Mouse (Mus musculus) midbrain, embryonic 15.5 days (tissue): ENCODE measurements around the gene Morc2a. TPM values are rescaled to one million over a fixed set of nuclear protein-coding genes. Genes with fewer than 3 reads are reported as not detected.
"Not testable (repeated sequence)": the region's sequence is repeated elsewhere in the genome, so short reads cannot be mapped to it uniquely, and the experiment has no call there.

ENCODE experiments used
- ATAC-seq: fragments of 200-750 bp; cut with Nextera tagmentation; replicated peaks from 2 replicates; pipeline ENCODE4 v1.8.0; 2017; ENCODE audit warnings: moderate TSS enrichment
- H3K27ac ChIP-seq: fragments of 300-500 bp; sonication (generic); 2 replicates; pipeline ENCODE4 v1.5.1; 2015; ENCODE audit warnings: mild to moderate bottlenecking, inconsistent platforms
- H3K27me3 ChIP-seq: fragments of 300-500 bp; sonication (generic); replicated peaks from 2 replicates; pipeline ENCODE4 v1.6.1; 2015; ENCODE audit warnings: inconsistent platforms
- H3K36me3 ChIP-seq: fragments of 300-500 bp; sonication (generic); replicated peaks from 2 replicates; pipeline ENCODE4 v1.6.1; 2015; ENCODE audit warnings: inconsistent platforms
- H3K4me1 ChIP-seq: fragments of 300-500 bp; sonication (generic); 2 replicates; pipeline ENCODE4 v1.6.1; 2015; ENCODE audit warnings: inconsistent platforms
- H3K4me2 ChIP-seq: fragments of 300-500 bp; sonication (generic); 2 replicates; pipeline ENCODE4 v1.6.1; 2015; ENCODE audit warnings: inconsistent platforms, mild to moderate bottlenecking, moderate library complexity
- H3K4me3 ChIP-seq: fragments of 300-500 bp; sonication (generic); 2 replicates; pipeline ENCODE4 v1.5.1; 2015; ENCODE audit warnings: mild to moderate bottlenecking, inconsistent platforms
- H3K9ac ChIP-seq: fragments of 300-500 bp; sonication (generic); 2 replicates; pipeline ENCODE4 v1.6.1; 2015; ENCODE audit warnings: mild to moderate bottlenecking, inconsistent platforms
- H3K9me3 ChIP-seq: fragments of 300-500 bp; sonication (generic); 2 replicates; pipeline ENCODE4 v1.6.1; 2016; ENCODE audit warnings: inconsistent platforms
- WGBS: fragments of 180-500 bp; shearing (Covaris S2); methylation state at CpG from one replicate; pipeline ENCODE4 v1.1.7; 2015; ENCODE audit warnings: mixed read lengths; 5-methylcytosine and 5-hydroxymethylcytosine counted together
- polyA plus RNA-seq: library from polyadenylated mRNA; unstranded; fragments of >200 nt; fragmentation: Nextera tagmentation; extraction: Ambion mirVana; gene quantifications from 2 replicates; pipeline ENCODE4 v1.2.1, GENCODE M21; 2015

Morc2a gene
- polyA plus RNA-seq, result 39.5 and 42.5 TPM in 2 replicates

- peaks cover 32% of the 10 kb centered on the region for H3K4me1 ChIP-seq
- peaks cover 24% of the 10 kb centered on the region for H3K36me3 ChIP-seq
- H3K4me3 ChIP-seq, result peak within 1 kb of the TSS; percentile 70
- WGBS, result 1% methylated on average over 81 of the region's 81 CpGs
- peak within 1 kb of the TSS; percentile 96 for H3K27ac ChIP-seq
- H3K4me2 ChIP-seq, result peak within 1 kb of the TSS; percentile 84
- peak within 1 kb of the TSS; percentile 89 for H3K9ac ChIP-seq
- no peaks in the 10 kb centered on the region for H3K27me3 ChIP-seq
- ATAC-seq, result peak; percentile 98
- H3K9me3 ChIP-seq, result peaks cover 8% of the 10 kb centered on the region
These were observed at the start of gene Morc2a for GRCm38 (mm10) chr11:3648964-3649841. Gene Morc2a, plus strand, starts transcription at chr11:3649191.

- not testable (repeated sequence) for H3K9ac ChIP-seq, ATAC-seq
These were observed 47.0 kb upstream of the Morc2a start for GRCm38 (mm10) chr11:3601966-3602365.

GRCm38 (mm10) chr11:3602687-3603086 is 46.3 kb upstream of the Morc2a start:
- H3K36me3 ChIP-seq, H3K27me3 ChIP-seq, H3K4me2 ChIP-seq, H3K4me3 ChIP-seq, H3K9me3 ChIP-seq, ATAC-seq, H3K9ac ChIP-seq, H3K27ac ChIP-seq, H3K4me1 ChIP-seq: not testable (repeated sequence)
- 57% methylated on average over 2 of the region's 2 CpGs for WGBS

More at GRCm38 (mm10) chr11:3601966-3602365, 47.0 kb upstream of the Morc2a start:
- not testable (repeated sequence) for H3K9me3 ChIP-seq, H3K36me3 ChIP-seq, H3K4me3 ChIP-seq, H3K27me3 ChIP-seq, H3K4me1 ChIP-seq, H3K4me2 ChIP-seq, H3K27ac ChIP-seq
- 84% methylated on average over 1 of the region's 1 CpGs for WGBS

- no peak overlapping the region for H3K9ac ChIP-seq
- WGBS, result 82% methylated on average over 5 of the region's 5 CpGs
- no peak overlapping the region for H3K4me2 ChIP-seq
- ATAC-seq, result no peak
- no peaks in the 10 kb centered on the region for H3K4me1 ChIP-seq
- no peak overlapping the region for H3K4me3 ChIP-seq
- H3K9me3 ChIP-seq, result no peaks in the 10 kb centered on the region
- H3K27ac ChIP-seq, result no peak overlapping the region
- H3K27me3 ChIP-seq, result no peaks in the 10 kb centered on the region
- H3K36me3 ChIP-seq, result no peaks in the 10 kb centered on the region
These were observed 42.5 kb upstream of the Morc2a start for GRCm38 (mm10) chr11:3606456-3606855.

GRCm38 (mm10) chr11:3615576-3615975 is 33.4 kb upstream of the Morc2a start:
- WGBS, result 90% methylated on average over 4 of the region's 4 CpGs

GRCm38 (mm10) chr11:3622826-3623225 is 26.2 kb upstream of the Morc2a start:
- Histone ChIP-seq H3K4me2 (no peak overlapping the region), H3K27ac (no peak overlapping the region), H3K4me1 (no peaks in the 10 kb centered on the region), H3K9me3 (no peaks in the 10 kb centered on the region), H3K9ac (no peak overlapping the region), H3K4me3 (no peak overlapping the region), H3K27me3 (no peaks in the 10 kb centered on the region), H3K36me3 (no peaks in the 10 kb centered on the region)
- ATAC-seq, result no peak
- WGBS, result 78% methylated on average over 5 of the region's 5 CpGs

More at GRCm38 (mm10) chr11:3615576-3615975, 33.4 kb upstream of the Morc2a start:
- Histone ChIP-seq H3K36me3 (no peaks in the 10 kb centered on the region), H3K27ac (no peak overlapping the region), H3K9me3 (no peaks in the 10 kb centered on the region), H3K4me3 (no peak overlapping the region), H3K27me3 (no peaks in the 10 kb centered on the region), H3K9ac (no peak overlapping the region), H3K4me2 (no peak overlapping the region), H3K4me1 (no peaks in the 10 kb centered on the region)
- ATAC-seq, result no peak

GRCm38 (mm10) chr11:3624391-3625027 is 24.5 kb upstream of the Morc2a start:
- Histone ChIP-seq H3K9ac (no peak overlapping the region), H3K27me3 (no peaks in the 10 kb centered on the region; the same call in 1 of the 2 replicates), H3K36me3 (no peaks in the 10 kb centered on the region), H3K4me3 (no peak overlapping the region), H3K9me3 (no peaks in the 10 kb centered on the region), H3K4me2 (no peak overlapping the region), H3K27ac (no peak overlapping the region), H3K4me1 (peaks cover 11% of the 10 kb centered on the region)
- WGBS, result 79% methylated on average over 4 of the region's 4 CpGs
- no peak for ATAC-seq

GRCm38 (mm10) chr11:3628999-3629491 is 19.9 kb upstream of the Morc2a start:
- Histone ChIP-seq H3K9me3 (no peaks in the 10 kb centered on the region), H3K27me3 (no peaks in the 10 kb centered on the region; the same call in 1 of the 2 replicates), H3K4me3 (peak overlapping the region; percentile 47), H3K36me3 (no peaks in the 10 kb centered on the region), H3K4me2 (peak overlapping the region; percentile 94), H3K27ac (no peak overlapping the region), H3K9ac (peak overlapping the region; percentile 48), H3K4me1 (peaks cover 11% of the 10 kb centered on the region)
- WGBS, result 2% methylated on average over 32 of the region's 32 CpGs
- no peak for ATAC-seq

- WGBS, result 87% methylated on average over 8 of the region's 8 CpGs
- not testable (repeated sequence) for H3K27ac ChIP-seq, ATAC-seq, H3K36me3 ChIP-seq, H3K4me3 ChIP-seq, H3K4me2 ChIP-seq, H3K9me3 ChIP-seq, H3K9ac ChIP-seq, H3K27me3 ChIP-seq
- peaks cover 11% of the 10 kb centered on the region for H3K4me1 ChIP-seq
These were observed 15.7 kb upstream of the Morc2a start for GRCm38 (mm10) chr11:3633269-3633668.

- peak overlapping the region; percentile 70 for H3K4me3 ChIP-seq
- no peak overlapping the region for H3K27ac ChIP-seq
- H3K4me1 ChIP-seq, result peaks cover 32% of the 10 kb centered on the region
- WGBS, result 91% methylated on average over 5 of the region's 5 CpGs
- no peak for ATAC-seq
- no peaks in the 10 kb centered on the region for H3K27me3 ChIP-seq
- peak overlapping the region; percentile 84 for H3K4me2 ChIP-seq
- H3K9me3 ChIP-seq, result peaks cover 11% of the 10 kb centered on the region
- peak overlapping the region; percentile 89; the same call in 1 of the 2 replicates for H3K9ac ChIP-seq
- H3K36me3 ChIP-seq, result peaks cover 35% of the 10 kb centered on the region
These were observed 1.3 kb upstream of the Morc2a start for GRCm38 (mm10) chr11:3647688-3648087.

GRCm38 (mm10) chr11:3648305-3648963 is 557 bp upstream of the Morc2a start:
- Histone ChIP-seq H3K4me2 (peak overlapping the region; percentile 84), H3K27ac (peak overlapping the region; percentile 96), H3K9ac (peak overlapping the region; percentile 89), H3K36me3 (peaks cover 29% of the 10 kb centered on the region), H3K4me3 (peak overlapping the region; percentile 70), H3K9me3 (peaks cover 8% of the 10 kb centered on the region), H3K27me3 (no peaks in the 10 kb centered on the region), H3K4me1 (peaks cover 32% of the 10 kb centered on the region)
- ATAC-seq, result peak; percentile 44
- WGBS, result 1% methylated on average over 60 of the region's 62 CpGs

- Histone ChIP-seq H3K27ac (no peak overlapping the region), H3K27me3 (no peaks in the 10 kb centered on the region), H3K4me3 (peak overlapping the region; percentile 70), H3K4me2 (peak overlapping the region; percentile 84), H3K9me3 (peaks cover 2% of the 10 kb centered on the region; the same call in 1 of the 2 replicates), H3K4me1 (peaks cover 32% of the 10 kb centered on the region), H3K9ac (no peak overlapping the region), H3K36me3 (peaks cover 15% of the 10 kb centered on the region)
- 97% methylated on average over 6 of the region's 6 CpGs for WGBS
- ATAC-seq, result no peak
These were observed 1.1 kb downstream of the Morc2a start for GRCm38 (mm10) chr11:3650141-3650540.
